Mouse (Mus musculus): ENCODE results near the gene Olfr988. TPM values are rescaled to one million over a fixed set of nuclear protein-coding genes. Genes with fewer than 3 reads are reported as not detected.
"Not testable (repeated sequence)": the region's sequence is repeated elsewhere in the genome, so short reads cannot be mapped to it uniquely, and the experiment has no call there.

Gene Olfr988
- not detected in 2 replicates for polyA plus RNA-seq (2015; fragmentation: Nextera tagmentation; extraction: Ambion mirVana)

GRCm38 (mm10) chr2:85363127-85363526 is at the start of gene Olfr988:
Gene Olfr988 (minus strand): TSS chr2:85363227.
- H3K4me1 ChIP-seq; H3K27ac ChIP-seq; H3K9ac ChIP-seq; H3K36me3 ChIP-seq (ENCODE audit: poor library complexity, severe bottlenecking); H3K27me3 ChIP-seq; H3K9me3 ChIP-seq (replicated peaks); H3K4me3 ChIP-seq; ATAC-seq; H3K4me2 ChIP-seq: not testable (repeated sequence)

DNA sequence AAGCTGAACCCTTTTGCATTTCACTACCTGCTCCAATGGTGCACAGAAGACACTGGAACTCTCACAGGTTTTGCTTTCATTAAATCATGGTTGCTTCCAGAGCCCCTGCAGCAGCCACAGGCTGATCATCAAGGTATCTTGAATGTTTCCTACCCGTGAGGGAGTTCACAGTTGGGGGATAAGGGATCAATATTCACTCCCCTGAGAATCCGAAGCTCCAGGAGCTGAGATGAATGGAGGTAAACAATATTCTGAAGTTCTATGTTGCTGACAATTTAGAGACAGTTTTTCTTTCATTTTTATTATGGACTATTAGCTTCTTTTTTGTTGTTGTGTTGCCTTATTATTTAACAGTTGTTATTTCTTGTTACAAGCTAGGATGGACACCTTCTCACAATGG is 46.3 kb upstream of the Olfr988 start, which contains the start of gene Olfr992:
Gene Olfr992 (minus strand): TSS at position 101 of the 400 bp plus-strand sequence.
- H3K9ac ChIP-seq: no peak within 1 kb of the TSS
- H3K4me3 ChIP-seq: no peak within 1 kb of the TSS
- no peak for ATAC-seq
- 66% methylated on average over 2 of the region's 2 CpGs for WGBS
- no peaks in the 10 kb centered on the region for H3K4me1 ChIP-seq
- H3K27ac ChIP-seq: no peak within 1 kb of the TSS
- H3K36me3 ChIP-seq (ENCODE audit: poor library complexity, severe bottlenecking): no peaks in the 10 kb centered on the region
- H3K27me3 ChIP-seq: no peaks in the 10 kb centered on the region
- no peak within 1 kb of the TSS for H3K4me2 ChIP-seq
- H3K9me3 ChIP-seq (replicated peaks): no peaks in the 10 kb centered on the region

DNA sequence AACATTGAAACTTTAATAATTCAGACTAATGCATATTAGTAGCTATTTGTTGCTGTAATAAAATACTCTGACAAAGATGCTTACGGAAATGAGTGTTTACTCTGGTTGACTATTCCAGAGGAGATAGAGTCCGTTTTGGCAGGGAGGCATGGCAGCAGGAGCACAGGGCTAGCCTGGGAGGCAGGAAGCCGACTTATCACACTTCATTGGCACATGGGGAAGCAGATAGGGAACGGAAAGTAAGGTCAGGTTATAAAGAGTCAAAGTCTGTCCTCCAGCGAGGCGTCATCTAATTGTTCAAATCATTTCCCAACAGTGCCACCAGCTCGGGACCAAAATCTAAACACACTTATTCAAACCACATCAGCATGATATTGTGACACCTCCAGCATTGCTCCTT is 23.1 kb downstream of the Olfr988 start:
- H3K4me2 ChIP-seq: no peak overlapping the region
- no peaks in the 10 kb centered on the region for H3K36me3 ChIP-seq (ENCODE audit: poor library complexity, severe bottlenecking)
- no peak for ATAC-seq
- no peaks in the 10 kb centered on the region for H3K27me3 ChIP-seq
- no peaks in the 10 kb centered on the region for H3K4me1 ChIP-seq
- H3K27ac ChIP-seq: no peak overlapping the region
- H3K9me3 ChIP-seq (replicated peaks): no peaks in the 10 kb centered on the region
- H3K4me3 ChIP-seq: no peak overlapping the region
- no peak overlapping the region for H3K9ac ChIP-seq
- 82% methylated on average over 7 of the region's 7 CpGs for WGBS

DNA sequence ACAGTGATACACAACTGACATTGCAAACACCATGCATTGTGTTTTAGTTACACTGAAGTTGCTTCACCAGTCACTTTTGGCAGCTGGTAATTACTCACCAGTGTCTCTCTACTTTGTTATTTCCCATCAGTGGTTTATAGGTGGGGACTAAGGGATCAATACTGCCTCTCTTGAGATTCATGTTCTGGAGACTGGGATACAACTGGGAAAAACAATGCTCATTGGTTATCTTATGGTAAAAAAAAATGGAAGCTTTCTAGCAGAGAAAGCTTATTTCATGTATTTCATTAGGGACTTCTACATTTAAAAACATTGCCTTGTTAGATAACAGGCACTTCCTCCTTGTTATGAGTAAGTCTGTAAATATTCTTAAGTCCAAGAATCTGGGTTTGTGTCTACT is 23.8 kb downstream of the Olfr988 start, which contains the start of gene Olfr987:
Gene Olfr987 (minus strand): TSS at position 101 of the 400 bp plus-strand sequence.
- H3K4me2 ChIP-seq; H3K9ac ChIP-seq; H3K36me3 ChIP-seq (ENCODE audit: poor library complexity, severe bottlenecking); H3K4me1 ChIP-seq; H3K9me3 ChIP-seq (replicated peaks); ATAC-seq; H3K4me3 ChIP-seq; H3K27me3 ChIP-seq; H3K27ac ChIP-seq: not testable (repeated sequence)

DNA sequence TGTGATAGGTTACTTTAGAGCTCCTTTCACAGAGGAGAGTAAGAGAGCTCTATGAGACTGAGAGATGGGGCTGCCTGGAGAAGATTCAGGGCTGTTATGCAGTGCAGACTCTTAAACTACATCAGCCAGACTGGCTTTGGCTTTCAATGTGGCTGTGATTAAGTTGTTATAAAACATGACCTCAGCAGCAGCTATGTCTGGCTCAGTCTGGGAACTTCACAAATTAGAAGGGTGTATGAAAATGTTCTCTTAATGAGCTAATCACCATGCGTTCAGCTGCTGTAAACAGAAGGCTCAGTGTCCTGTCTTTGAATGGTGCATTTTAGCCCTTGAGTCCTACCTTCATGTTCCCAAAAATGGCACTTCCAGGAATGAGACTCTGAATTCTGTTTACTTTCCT is 43.9 kb downstream of the Olfr988 start:
- no peak for ATAC-seq
- H3K4me2 ChIP-seq: no peak overlapping the region
- no peaks in the 10 kb centered on the region for H3K27me3 ChIP-seq
- 0 out of 2 replicates have a peak, but pooled peaks cover 3% of the 10 kb centered on the region for H3K4me1 ChIP-seq
- H3K36me3 ChIP-seq (ENCODE audit: poor library complexity, severe bottlenecking): no peaks in the 10 kb centered on the region
- H3K4me3 ChIP-seq: no peak overlapping the region
- no peak overlapping the region for H3K27ac ChIP-seq
- no peak overlapping the region for H3K9ac ChIP-seq
- no peaks in the 10 kb centered on the region for H3K9me3 ChIP-seq (replicated peaks)
- 26% methylated on average over 1 of the region's 1 CpGs for WGBS

Other genes with a start within 250 kb of the Olfr988 start
- gene Aplnr, start 227.0 kb downstream of the Olfr988 start, polyA plus RNA-seq (2015; fragmentation: Nextera tagmentation; extraction: Ambion mirVana): 20.0 and 21.7 TPM in 2 replicates
- gene Lrrc55, start 166.0 kb downstream of the Olfr988 start, polyA plus RNA-seq (2015; fragmentation: Nextera tagmentation; extraction: Ambion mirVana): 4.5 and 6.2 TPM in 2 replicates
- not detected in 2 replicates for gene Olfr987, start 23.9 kb downstream of the Olfr988 start, polyA plus RNA-seq (2015; fragmentation: Nextera tagmentation; extraction: Ambion mirVana)
- gene Olfr992, start 46.2 kb upstream of the Olfr988 start, polyA plus RNA-seq (2015; fragmentation: Nextera tagmentation; extraction: Ambion mirVana): not detected in 2 replicates
- not detected in 2 replicates for gene Olfr993, start 51.6 kb upstream of the Olfr988 start, polyA plus RNA-seq (2015; fragmentation: Nextera tagmentation; extraction: Ambion mirVana)
- gene Olfr994, start 73.2 kb upstream of the Olfr988 start, polyA plus RNA-seq (2015; fragmentation: Nextera tagmentation; extraction: Ambion mirVana): not detected in 2 replicates
- not detected in 2 replicates for gene Olfr995, start 80.4 kb upstream of the Olfr988 start, polyA plus RNA-seq (2015; fragmentation: Nextera tagmentation; extraction: Ambion mirVana)
- not detected in 2 replicates for gene 4833423E24Rik, start 155.8 kb upstream of the Olfr988 start, polyA plus RNA-seq (2015; fragmentation: Nextera tagmentation; extraction: Ambion mirVana)
- gene Olfr996, start 216.0 kb upstream of the Olfr988 start, polyA plus RNA-seq (2015; fragmentation: Nextera tagmentation; extraction: Ambion mirVana): not detected in 2 replicates
- not detected in 2 replicates for gene Olfr998, start 225.7 kb upstream of the Olfr988 start, polyA plus RNA-seq (2015; fragmentation: Nextera tagmentation; extraction: Ambion mirVana)
- gene Olfr1000, start 248.7 kb upstream of the Olfr988 start, polyA plus RNA-seq (2015; fragmentation: Nextera tagmentation; extraction: Ambion mirVana): not detected in 2 replicates